Mouse (Mus musculus): ENCODE results near the gene Dppa5a.
"Not testable (repeated sequence)": the region's sequence is repeated elsewhere in the genome, so short reads cannot be mapped to it uniquely, and the experiment has no call there.

The Dppa5a gene

GRCm38 (mm10) chr9:78367959-78368358, at the start of gene Dppa5a:
Gene Dppa5a (minus strand): TSS chr9:78368177.
- DNase-seq (ENCODE audit: low read depth, low spot score) = not testable (repeated sequence)

GRCm38 (mm10) chr9:78401596-78401995, 33.6 kb upstream of the Dppa5a start:
- no peak for DNase-seq (ENCODE audit: low read depth, low spot score)

GRCm38 (mm10) chr9:78400570-78400969, 32.6 kb upstream of the Dppa5a start:
- DNase-seq (ENCODE audit: low read depth, low spot score) = no peak

- DNase-seq (ENCODE audit: low read depth, low spot score) = no peak
Observed at GRCm38 (mm10) chr9:78396517-78396916, 28.5 kb upstream of the Dppa5a start.

- DNase-seq (ENCODE audit: low read depth, low spot score) = no peak
Observed at GRCm38 (mm10) chr9:78395630-78396351, 27.8 kb upstream of the Dppa5a start, which contains the start of gene Ddx43. Gene Ddx43 (plus strand): TSS chr9:78395777.

GRCm38 (mm10) chr9:78395244-78395629, 27.3 kb upstream of the Dppa5a start:
- no peak for DNase-seq (ENCODE audit: low read depth, low spot score)

GRCm38 (mm10) chr9:78394602-78395001, 26.6 kb upstream of the Dppa5a start:
- no peak for DNase-seq (ENCODE audit: low read depth, low spot score)

GRCm38 (mm10) chr9:78393741-78394140, 25.8 kb upstream of the Dppa5a start:
- DNase-seq (ENCODE audit: low read depth, low spot score) = no peak

- DNase-seq (ENCODE audit: low read depth, low spot score) = no peak
Observed at GRCm38 (mm10) chr9:78389981-78390380, 22.0 kb upstream of the Dppa5a start.

- no peak for DNase-seq (ENCODE audit: low read depth, low spot score)
Observed at GRCm38 (mm10) chr9:78386947-78387346, 19.0 kb upstream of the Dppa5a start.

- DNase-seq (ENCODE audit: low read depth, low spot score) = no peak
Observed at GRCm38 (mm10) chr9:78385893-78386292, 17.9 kb upstream of the Dppa5a start.

- DNase-seq (ENCODE audit: low read depth, low spot score) = no peak
Observed at GRCm38 (mm10) chr9:78378113-78378785, 10.3 kb upstream of the Dppa5a start, which contains the start of gene Ooep. Gene Ooep (minus strand): TSS chr9:78378725.

GRCm38 (mm10) chr9:78377546-78377945, 9.6 kb upstream of the Dppa5a start:
- DNase-seq (ENCODE audit: low read depth, low spot score) = no peak

GRCm38 (mm10) chr9:78375486-78375885, 7.5 kb upstream of the Dppa5a start:
- no peak for DNase-seq (ENCODE audit: low read depth, low spot score)

- no peak for DNase-seq (ENCODE audit: low read depth, low spot score)
Observed at GRCm38 (mm10) chr9:78374885-78375389, 7.0 kb upstream of the Dppa5a start.

GRCm38 (mm10) chr9:78374397-78374796, 6.4 kb upstream of the Dppa5a start:
- no peak for DNase-seq (ENCODE audit: low read depth, low spot score)

GRCm38 (mm10) chr9:78372827-78373504, 5.0 kb upstream of the Dppa5a start:
- DNase-seq (ENCODE audit: low read depth, low spot score) = no peak

GRCm38 (mm10) chr9:78371441-78371840, 3.5 kb upstream of the Dppa5a start:
- no peak for DNase-seq (ENCODE audit: low read depth, low spot score)

- no peak for DNase-seq (ENCODE audit: low read depth, low spot score)
Observed at GRCm38 (mm10) chr9:78369786-78370185, 1.8 kb upstream of the Dppa5a start.

- DNase-seq (ENCODE audit: low read depth, low spot score) = no peak
Observed at GRCm38 (mm10) chr9:78369349-78369748, 1.4 kb upstream of the Dppa5a start.

GRCm38 (mm10) chr9:78368671-78369293, 805 bp upstream of the Dppa5a start:
- no peak for DNase-seq (ENCODE audit: low read depth, low spot score)
